Mouse (Mus musculus) cerebellum, adult 9-11 months (tissue): Measurements from ENCODE around the gene Ttc36.
A peak's percentile ranks its signal among the peaks of the same experiment; 100 is the strongest.

ENCODE experiments used
- DNase-seq: peaks from one replicate; pipeline ENCODE4 v3.0.0; 2022

Ttc36 gene

DNA sequence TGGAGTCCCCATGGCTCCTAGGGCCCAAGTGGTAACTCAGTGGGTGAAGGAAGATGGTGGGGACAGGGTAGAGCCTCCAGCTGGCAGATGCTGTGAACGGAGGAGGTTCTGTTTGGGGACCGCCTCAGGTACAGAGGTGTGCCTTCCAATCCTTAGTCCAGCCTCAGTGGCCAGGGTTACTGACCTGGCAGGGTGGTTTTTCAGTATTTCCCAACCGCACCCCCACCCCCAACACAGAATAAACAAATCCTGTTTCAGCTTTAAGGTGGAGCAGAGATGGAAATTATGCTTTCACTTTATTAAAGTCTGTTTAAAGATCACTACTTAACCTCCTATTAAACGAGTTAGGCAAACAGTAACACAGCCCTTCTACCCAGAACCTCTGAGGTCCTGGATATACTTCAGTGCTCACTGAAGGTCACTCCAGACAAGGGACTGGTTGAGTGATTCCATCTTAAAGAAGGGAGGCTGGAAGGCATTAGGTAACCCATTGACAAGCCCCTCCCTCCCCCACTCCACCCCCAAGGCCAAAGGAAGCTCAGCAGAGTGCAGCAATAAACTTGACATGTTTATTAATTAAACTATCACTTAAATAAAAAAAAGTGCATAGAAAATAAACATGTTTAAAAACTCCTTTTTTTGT is at the start of gene Ttc36:
Gene Ttc36, minus strand, starts transcription at position 265 of the 643 bp plus-strand sequence.
- DNase-seq, result no peak

DNA sequence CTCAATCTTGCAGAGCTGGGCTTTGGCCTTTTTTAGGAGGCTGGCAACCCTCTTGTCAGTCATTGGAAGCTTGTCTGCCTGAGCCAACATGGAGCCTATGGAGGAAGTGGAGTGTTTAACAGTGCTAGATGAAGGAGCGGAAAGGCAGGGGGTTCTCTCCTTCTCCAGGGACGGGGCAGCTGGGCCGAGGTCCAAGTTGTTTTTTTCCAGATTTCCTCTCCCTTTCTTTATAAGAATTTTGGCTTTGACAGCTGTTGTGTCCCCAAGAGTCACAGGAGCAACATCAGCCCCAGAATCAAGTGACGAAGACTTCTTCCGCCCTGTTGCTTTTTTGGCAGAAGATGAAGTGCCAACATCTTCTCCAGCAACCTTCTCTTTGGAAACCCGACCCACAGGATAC is 44.6 kb upstream of the Ttc36 start:
- DNase-seq, result no peak

DNA sequence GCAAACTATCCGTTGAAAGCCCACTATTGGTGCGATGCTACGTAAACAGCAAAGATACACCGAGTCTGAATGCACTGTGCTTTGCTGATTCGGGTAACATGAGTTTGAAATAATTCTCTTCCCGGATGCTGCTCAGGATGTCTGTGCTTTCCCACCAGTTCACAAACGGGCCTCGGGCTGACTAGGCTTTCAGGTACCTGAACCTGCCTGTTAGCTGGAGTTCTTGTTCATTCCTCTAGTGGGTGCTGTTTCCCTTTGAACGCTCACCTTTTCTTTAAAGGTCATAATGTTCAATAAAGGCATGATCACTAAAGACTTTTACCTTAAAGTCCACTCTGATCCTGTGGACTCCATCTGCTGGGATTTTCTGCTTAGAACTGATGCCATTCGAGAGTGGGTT is 38.4 kb upstream of the Ttc36 start:
- no peak for DNase-seq

DNA sequence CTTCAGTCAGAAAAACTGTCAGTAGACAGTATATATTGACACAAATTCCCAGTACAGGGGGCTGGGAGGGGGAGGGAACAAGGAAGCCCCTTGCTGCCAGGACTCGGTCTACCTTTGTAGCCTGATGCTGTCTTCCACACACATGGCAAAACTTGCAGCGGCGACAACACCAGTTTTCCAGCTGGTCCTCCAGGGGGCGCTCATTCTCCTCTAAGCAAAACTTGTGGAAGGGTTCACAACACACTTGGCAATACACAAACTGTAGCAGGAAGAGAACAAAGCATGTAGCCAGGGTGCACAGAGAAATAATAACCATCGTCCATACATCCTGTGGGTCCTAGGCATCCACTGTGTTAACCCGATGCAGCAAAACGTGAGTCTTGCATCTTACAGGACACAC is 33.6 kb upstream of the Ttc36 start:
- DNase-seq, result peak; percentile 70

DNA sequence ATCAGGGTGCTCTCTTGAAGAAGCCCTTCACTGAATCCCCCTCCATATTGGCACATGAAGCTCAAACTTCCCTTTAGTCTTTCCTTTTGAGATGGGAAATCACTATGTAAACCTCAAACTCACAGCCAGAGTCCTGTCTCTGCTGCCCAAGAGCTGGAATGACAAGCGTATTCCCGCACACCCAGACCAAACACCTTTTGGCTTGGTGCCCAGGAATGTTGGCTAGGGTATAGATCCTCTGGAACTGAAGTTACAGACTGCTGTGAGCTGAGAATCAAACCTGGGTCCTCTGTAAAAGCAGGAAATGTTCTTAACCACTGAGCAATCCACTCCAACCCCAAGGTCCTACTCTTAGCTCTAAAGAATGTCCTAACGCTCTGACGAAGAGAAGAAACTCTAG is 29.5 kb upstream of the Ttc36 start:
- no peak for DNase-seq

DNA sequence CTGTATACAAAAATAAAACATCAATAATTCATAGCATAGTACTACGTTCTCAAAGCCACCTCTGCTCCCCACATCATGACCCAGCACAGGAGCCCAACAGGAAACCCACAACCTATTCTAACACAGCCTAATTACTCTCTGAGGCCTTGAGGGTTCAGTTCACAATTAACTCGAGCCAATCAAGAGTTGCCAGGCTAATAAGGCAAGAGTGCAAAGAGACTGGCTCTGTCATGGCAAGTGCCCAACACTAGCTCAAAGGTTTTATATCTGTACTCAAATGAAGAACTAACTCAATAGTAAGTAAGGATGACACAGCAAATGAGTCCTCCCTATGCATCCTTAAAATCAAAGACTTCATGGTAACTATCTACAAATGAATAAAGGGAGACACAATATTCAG is 27.6 kb upstream of the Ttc36 start:
- DNase-seq, result no peak

DNA sequence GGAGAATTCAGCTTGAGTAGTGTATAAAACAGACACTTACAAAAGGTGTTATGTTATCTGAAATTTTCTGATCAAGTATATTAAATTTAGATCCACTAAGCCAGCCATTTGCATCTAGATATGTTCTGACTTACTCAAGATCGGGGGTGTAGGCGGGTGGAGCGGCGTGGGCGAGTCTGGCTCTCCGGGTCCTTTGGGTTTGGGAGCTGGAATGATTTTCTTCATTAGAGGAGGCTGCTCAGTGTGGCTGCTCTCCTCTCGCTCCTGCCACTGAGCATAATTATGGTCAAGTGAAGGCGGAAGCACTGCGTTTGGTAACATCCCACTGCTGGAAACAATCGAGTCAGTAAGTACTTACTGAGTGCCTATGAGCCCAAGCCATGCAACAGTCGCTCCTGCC is 26.1 kb upstream of the Ttc36 start:
- no peak for DNase-seq

DNA sequence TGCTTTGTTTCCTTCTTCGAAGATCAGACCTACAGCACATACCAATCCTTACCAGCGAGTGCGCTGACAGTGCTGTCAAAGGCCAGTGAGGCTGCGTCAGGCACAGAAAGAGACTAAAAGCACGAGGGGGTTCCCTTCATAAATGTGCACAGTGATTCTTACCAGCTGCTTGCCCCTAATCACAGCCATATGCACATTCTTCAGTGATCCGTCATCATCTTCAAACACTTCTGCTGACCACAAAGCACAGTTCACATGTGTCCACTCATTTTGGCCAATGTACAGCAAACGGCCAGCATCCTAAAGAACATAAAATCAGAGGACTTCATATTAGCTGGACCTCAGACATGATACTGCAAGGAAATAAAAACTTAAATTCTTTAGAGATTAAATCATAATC is 23.8 kb upstream of the Ttc36 start:
- DNase-seq, result no peak

DNA sequence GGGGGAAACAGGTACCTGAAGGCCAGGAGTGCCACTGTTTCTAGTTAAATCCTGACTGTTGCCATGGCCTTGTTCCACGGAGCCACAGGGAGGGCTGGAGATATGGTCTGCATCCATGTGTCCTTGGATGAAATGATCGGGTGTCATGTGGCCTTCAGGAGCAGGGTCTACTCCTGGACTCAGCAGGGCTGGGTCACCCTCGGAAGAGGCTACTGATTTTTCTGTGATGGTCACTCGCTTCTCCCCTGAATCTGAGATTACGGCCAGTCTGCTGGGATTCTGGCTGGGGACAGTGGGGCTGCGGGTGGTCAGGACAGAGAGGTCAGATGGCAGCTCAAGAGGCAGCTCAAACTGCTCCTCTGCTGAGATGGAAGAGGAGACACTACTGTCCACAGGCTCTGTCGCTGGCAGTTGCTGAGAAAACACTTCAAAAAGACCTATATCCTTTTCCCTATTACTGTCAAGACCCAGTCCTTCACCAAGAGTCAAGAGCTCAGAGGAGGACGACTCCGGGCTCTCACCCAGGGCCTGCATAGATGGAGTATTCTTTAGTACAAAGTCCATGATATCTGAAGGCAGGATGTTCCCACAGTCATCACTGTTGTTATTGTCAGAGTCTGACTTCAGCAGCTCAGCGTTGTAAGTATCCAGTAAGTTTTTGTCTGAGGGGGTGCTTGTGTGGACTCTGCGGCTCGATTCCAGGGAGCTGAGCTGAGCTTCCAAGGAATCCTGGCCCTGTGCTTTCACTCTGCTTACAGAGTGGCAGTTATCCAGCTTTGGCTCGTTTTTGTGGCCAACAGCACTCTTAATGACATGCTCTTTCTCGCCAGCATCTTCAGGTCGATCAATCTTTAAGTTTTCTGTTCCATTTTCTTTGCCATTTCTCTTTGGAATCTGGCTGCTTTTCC is 17.3 kb upstream of the Ttc36 start:
- DNase-seq, result no peak

DNA sequence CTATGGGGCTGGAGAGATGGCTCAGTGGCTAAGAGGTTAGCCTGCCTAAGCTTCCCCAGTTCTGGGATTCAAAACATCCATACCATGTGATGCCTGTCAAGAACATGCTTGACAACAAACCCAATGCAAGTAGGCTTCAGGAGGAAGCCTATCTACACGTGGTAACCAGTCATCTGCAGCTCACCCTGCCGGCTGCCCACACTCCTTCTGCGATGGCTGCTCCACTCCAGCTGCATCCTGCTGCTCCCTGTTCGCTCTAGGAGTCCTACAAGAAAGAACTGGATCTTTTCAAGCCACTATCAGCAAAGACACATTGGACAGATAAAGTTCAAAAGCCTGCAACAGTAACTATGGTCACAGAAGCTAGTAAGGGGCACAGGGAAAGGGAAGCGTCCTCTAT is 14.7 kb upstream of the Ttc36 start:
- DNase-seq, result no peak

DNA sequence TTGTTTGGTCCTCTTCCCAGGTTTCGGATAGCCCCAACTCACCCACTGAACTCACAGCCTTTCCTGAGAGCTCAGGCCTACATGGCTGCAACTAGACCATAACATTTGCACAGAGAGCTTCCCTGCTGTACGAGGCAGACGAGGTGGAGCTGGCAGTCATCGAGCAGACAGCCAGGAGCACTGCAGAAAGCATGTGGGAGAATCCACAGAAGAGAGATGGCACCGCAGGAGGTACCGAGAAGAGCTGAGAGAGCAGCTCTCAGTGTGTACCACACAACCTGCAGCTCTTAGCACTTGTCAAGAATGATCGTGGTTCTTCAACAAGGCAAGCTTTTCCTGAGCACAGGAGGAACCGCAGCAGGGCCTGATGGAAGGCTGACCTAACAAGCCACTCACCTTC is 11.3 kb upstream of the Ttc36 start:
- DNase-seq, result no peak

DNA sequence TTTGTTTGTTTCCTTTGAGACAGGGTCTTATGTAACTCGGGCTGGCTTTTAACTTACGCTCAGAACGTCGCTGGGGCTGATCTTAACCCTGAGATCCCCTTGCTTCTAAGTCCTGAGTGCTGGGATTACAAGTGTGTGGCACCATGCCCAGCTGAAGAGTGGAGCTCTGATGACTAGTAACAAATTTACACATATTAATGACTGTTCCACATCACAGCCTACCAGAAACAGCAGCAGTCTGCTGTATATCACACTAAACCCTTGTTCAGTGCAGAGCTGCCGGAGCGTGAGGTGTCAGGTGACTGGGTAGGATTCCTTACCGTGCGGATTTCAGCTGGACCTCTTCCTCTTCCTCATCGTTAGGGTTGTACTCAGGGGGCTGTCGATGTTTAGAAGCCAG is 7.4 kb upstream of the Ttc36 start:
- no peak for DNase-seq

DNA sequence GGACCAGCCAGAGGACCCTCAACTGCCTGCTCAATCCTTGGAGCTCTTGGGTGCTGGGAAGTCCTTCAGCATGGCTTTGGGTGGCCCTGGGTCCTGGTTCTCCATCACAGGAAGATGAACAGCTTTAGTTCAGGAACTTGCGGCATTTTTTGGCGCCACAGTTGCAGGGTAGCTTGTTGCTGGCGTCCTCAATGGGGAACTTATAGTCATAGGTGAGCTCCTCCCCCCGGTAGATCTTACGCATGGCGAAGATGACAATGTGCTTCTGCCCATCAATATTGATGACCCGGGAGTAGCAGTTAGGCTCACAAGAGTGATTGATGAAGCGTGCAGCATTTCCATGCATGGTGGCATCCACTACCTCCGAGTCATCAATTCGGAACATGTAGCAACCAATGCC is 4.9 kb upstream of the Ttc36 start:
- DNase-seq, result no peak

DNA sequence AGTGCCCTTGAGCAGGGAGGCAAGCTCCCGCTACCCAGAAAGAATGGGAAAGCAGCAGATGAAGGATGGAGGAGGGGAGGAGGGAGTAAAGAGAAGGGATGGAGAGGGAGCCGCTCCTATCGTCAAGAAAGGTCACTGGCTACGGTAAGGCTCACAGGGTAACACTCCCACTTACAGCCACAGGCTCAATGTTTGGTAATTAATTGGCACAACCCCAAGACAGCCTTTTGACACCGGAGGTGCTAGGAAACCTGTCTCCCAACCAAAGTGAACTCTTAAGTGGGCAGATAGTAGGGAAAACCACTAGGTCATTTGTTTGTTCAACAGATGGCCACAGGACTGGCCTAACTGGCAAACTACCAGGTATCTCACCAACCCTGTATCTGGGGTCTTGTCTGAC is 4.3 kb upstream of the Ttc36 start:
- no peak for DNase-seq

DNA sequence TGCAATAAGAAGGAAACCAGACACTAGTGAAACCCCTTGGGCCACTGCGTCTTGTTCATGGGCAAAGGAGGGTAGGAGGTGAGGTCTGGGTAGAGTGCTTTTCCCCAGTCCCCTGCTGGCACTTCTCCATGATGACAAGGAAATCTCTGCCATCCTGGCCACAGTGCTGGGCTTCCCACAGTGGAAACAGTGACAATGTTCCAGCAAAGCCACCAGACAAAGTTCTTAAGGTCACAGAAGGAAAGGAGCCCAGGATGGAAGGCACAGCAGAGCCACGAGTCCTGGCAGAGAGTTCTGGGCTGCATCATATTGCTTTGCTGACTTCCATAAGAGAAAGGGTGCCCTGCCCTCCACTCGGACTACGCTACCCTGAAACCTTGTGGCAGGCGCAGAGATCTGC is 2.7 kb upstream of the Ttc36 start:
- no peak for DNase-seq

DNA sequence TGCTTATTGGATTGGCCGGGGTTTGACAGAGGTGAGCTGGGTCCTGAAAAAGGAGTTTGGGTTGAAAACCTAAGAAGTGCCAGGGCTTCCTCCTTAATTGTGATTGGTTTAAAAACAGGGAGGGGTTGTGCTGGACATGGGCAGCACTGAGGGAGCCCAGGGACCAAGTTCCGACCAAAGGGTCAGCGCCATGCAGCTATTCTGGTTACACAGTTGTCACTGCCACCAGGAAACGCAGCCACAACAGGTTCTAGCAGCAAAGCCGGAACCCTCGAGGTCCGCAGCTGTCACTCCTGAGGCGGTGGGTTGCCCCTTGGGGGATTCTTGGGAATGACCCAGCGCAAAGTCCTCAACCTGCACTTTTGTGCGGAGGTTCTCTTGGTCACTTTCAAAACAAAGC is 1.8 kb upstream of the Ttc36 start:
- no peak for DNase-seq

DNA sequence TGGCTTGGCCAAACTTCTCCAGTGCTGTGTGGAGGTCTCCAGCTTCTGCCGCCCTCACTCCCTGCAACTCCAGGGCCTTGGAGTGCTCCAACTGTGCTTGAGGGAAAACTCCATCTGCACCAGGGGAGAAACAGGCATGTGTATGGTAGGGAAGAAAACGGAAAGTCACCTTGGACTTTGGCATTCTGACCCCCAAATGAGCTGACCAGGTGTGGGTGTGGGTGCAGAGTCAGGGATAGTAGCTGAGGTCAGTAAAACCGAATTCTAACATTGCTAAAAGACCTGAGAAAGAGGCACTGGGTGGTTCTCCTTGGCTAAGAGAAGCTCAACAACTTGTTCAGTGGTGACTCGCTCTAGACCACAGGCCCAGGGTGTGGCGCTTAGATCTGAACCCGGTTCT is 1.2 kb downstream of the Ttc36 start:
- DNase-seq, result no peak

DNA sequence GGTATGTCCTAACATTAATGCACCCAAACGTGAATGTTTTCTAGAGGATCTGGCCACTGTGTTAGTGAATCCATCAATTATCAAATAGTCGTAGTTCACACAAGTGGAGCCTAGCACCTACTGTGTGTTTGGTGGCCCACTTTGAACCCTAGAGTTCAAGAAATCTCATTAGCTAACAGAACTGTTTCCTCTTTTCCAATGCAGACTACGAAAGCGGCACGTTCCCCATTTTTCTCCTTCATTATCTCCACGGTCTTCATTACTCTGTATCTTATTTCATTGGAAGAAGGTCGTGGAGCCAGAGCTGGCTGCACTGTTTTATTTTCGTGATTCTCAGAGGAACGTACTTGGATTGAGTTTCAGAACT is 2.9 kb downstream of the Ttc36 start:
- DNase-seq, result no peak

DNA sequence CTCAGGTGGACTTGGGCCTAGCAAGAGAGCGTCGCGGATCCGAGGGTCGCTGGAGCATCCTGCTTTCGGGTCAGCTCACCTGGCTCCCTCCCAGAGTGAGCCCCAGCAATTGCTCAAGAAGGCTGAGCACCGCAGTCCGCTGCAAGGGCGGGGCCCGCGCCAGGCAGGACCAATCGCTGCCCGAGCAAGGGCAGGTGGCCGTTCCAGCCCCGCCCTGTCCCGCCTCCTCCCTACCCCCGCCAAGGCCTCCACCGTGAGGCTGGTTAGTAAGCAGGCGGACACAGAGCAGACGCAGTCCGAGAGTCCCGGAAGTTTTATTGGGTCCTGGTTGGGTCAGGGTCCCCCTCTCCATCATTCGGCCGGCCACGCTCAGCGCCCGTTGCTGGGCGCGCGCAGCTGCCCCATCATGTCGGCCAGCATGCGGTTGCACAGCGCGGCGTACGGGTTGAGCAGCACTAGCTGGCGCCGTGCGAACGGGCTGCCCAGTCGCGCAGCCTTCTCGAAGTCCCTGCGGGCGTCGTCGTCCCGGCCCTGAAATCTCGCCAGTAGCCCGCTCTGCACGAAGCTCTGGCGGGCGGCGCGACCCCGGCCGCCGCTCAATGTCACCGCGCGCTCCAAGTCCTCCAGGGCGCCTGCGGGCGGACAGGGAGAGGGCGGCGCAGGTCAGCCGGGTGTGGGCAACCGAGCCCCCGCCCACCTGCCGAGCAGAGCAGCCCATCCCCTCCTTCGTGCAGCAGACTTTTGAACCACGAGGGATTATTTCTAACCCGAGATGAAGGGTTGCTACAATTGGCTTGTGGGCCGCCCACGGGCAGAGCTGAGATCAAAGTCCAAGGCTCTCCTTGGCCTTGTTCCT is 3.5 kb downstream of the Ttc36 start, which contains the start of gene Tmem25:
Gene Tmem25, minus strand, starts transcription at position 206 of the 856 bp plus-strand sequence.
- DNase-seq, result peak; percentile 95

DNA sequence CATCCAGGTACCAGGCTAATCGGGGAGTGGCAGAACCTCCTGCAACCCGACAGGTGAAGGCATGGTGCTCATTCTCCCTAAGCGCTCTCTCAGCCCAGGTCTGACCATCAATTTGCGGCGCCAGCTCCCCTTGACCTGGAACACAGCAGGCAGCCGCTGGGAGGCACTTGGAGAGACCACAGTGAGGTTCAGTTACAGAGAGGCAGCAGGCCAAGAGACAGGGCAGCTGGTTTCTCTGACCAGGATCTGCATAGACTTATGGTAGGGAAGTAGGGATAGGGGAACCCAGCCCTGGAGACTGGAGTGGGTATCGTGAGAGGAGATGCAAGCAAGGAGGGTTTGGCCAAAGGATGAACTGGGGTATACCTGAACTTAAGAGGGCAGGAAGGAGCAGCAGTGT is 4.6 kb downstream of the Ttc36 start:
- peak; percentile 56 for DNase-seq

DNA sequence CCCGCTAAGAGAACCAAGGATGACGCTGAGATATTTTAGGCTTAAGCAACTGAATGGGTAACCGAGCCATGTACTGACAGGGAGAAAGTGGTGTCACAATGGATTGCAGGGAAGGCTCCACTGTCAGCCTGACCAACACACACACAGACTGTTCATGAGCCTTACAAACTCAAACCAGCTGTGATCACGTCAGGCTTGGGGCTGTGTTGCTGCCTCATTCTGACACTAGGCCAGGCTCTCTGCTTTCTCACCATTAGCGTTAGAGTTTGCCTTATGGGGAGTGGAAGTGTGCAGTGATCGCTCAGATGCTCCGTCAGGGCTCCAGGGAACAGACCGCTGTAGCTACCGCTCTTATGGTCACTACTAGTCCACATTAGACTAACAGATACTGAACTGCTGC is 10.0 kb downstream of the Ttc36 start:
- no peak for DNase-seq

DNA sequence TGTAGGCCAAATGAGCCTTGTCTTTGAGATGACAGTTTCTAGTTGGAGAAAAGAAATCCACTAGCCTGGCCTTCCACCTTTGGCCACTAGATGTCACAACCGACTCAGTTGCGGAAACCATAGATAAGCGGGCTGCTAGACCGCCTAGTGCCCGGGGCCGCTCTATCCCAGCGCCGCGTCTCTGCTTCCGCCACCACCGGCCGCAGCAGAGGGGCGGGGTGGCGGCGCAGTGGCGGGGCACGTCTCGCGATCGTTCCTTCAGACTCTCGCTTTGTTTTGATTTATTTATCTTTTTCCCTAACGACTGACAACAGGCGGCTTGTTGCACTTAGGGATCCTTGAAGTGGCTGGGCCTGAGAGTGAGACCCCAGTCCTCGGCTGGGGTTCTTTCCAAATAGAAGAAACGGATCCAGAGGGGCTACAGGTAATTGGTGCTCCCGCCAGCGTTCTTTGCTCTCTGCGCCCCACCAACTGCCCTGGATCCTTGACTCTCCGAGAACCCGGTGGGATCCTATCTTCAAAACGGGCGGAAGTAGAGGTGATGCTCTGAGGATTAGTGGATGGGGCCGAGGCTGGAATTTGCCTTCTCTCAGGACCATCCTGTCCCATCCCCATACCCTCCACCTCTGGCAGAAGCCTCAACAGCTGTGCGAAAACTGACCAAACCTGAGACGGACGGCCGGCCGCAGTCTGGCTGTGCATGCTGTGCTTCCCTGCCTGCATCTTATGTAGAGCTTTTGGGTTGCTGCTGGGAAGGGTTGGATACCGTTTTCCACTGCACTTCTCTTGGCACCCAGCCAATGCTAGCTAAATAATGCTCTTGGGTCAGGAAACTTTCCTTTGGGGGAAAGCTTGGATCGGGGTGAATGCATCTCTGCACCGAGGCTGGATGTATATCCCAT is 29.9 kb downstream of the Ttc36 start:
- DNase-seq, result peak; percentile 92

DNA sequence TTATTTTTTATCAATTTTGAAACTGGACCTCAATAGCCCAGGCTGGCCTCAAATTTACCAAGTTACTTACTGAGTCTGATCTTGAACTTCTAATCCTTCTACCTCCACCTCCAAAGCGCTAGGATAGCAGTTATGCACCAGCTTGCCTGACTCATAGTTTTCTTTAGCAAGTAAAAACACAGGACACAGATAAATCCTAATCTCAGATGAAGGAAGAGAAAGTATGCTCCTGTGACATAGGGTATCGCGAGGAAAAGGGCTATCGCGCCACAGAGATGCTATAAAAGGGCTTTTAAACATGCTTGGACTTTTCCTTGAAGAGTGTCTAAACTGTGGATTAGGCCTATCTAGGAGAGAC is 30.5 kb downstream of the Ttc36 start:
- no peak for DNase-seq
